Mouse (Mus musculus) layer of hippocampus, adult 9-11 months (tissue): Measurements from ENCODE around the gene Cox10.

Experiments
- DNase-seq: peaks from one replicate; pipeline ENCODE4 v3.0.0; 2022

Gene Cox10

GRCm38 (mm10) chr11:63990311-63990710 lies 89.0 kb downstream of the Cox10 start:
- no peak for DNase-seq

- DNase-seq, result peak; percentile 16
Measured at GRCm38 (mm10) chr11:63988991-63989860, 90.0 kb downstream of the Cox10 start.

GRCm38 (mm10) chr11:63988031-63988665 lies 91.1 kb downstream of the Cox10 start:
- DNase-seq, result no peak

GRCm38 (mm10) chr11:63986710-63987109 lies 92.6 kb downstream of the Cox10 start:
- no peak for DNase-seq

- no peak for DNase-seq
Measured at GRCm38 (mm10) chr11:63985481-63985880, 93.8 kb downstream of the Cox10 start.

DNA sequence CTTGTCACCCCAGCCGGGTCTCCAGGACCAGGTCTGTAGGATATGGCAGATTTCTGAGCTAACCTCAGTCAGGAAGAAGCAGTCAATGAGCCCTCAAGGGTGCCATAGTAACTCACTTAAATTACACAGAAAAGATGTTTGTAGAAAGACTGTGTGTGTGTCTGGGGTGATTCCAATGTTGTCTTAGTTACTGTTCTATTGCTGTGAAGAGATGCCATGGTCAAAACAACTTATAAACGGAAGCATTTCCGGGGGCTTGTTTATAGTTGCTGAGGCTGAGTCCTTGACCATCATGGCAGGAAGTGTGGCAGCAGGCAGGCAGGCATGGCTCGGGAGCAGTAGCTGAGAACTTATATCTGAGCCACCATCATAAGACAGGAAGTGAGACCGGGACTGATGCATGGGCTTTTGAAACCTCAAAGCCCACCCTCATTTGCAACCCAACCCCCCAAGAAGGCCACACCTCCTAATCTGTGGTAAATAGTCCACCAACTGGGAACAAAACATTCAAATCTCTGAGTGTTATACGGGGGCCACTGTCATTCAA lies 94.6 kb downstream of the Cox10 start:
- no peak for DNase-seq

GRCm38 (mm10) chr11:63977741-63978140 lies 101.5 kb downstream of the Cox10 start:
- no peak for DNase-seq

- DNase-seq, result no peak
Measured at GRCm38 (mm10) chr11:63976775-63977174, 102.5 kb downstream of the Cox10 start.

GRCm38 (mm10) chr11:63975260-63975899 lies 103.9 kb downstream of the Cox10 start:
- no peak for DNase-seq

DNA sequence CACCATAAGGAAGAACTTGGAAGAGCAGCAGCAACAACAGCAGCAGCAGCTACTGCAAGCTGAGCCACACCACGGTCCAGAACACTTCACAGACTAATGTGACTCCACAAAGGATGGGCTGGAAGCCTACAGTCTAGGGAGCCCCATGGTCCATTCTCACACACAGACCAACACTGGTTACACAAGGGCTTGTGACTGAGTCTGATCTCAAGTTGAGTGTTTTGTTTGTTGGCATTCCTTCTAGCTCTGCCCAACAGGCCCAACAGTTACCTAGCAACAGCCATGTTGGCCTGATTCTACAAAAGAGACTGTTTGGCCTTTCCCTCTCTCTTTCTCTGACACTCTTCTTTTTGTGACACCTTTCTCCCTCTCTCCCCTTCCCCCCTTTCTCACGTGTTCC lies 105.3 kb downstream of the Cox10 start:
- no peak for DNase-seq

DNA sequence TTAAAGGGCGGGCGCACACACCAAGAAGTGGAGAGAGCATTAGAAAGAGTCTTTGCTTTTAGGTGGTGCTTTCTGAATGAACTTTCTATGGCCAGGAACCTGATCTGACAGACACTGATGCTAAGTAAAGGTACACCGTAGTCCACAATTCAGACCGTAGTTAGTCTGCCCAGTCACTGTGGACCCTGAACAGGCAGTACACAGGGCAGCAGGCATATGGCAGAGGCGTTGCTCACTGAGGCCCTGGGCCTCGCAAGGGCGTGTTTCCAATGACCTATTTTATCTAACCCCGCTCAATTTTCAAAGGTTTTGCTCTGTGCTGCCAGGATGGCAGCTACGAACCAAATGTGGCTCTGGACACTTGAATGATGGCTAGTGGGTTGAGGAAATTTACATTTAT lies 107.8 kb downstream of the Cox10 start:
- DNase-seq, result no peak

DNA sequence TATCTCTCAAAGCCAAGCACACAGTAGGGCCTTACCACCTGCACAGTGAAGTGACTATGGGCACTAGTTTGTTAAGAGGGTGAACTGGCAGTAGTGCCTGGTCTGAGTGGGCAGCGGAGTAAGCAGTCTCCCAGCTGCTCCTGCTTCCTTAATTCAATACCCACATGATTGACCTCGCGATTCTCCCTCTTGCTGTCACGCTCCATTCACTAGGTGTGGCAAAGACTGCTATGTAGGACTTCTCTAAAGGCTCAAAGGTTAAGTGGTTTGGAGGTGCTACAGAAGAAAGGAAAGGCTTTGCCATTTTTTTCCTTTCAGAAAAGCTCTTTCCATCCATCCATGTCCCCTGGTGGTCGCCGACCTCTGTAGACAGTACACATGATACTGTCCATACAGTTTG lies 108.5 kb downstream of the Cox10 start:
- no peak for DNase-seq

DNA sequence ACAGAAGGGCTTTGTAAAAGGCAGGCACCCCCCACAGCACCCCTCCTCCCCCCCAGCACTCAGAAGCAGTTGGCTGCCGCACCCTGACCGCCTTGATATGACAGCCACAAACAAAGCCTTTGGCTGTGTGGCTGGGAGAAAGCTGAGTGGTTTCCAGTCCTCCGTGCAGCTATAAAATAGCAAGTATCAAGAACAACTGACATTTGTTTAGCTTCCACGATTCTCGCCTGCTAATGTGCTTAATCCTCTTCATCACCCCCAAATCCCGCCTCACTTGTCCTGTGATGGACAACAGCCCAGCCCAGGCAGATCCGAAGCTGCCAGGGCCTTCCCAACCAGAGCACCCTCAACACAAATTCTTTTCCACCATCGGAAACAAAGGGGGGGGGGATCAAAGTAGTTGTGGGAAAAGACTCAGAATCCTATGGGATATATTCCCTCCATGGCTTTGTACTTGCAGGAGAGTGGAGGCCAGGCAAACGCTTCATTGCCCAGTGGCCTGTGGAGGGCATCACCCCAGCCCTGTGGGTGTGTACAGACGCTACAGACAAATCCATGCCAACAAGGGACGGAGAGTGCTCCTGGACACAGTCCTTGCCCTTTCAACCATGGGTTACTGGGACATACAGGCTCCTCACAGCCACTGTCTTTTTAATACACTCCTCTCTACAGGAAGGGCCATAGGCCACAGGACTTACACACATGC lies 109.9 kb downstream of the Cox10 start:
- DNase-seq, result peak; percentile 35

- no peak for DNase-seq
Measured at GRCm38 (mm10) chr11:63968388-63969035, 110.8 kb downstream of the Cox10 start.

GRCm38 (mm10) chr11:63967641-63968387 lies 111.5 kb downstream of the Cox10 start:
- DNase-seq, result no peak

DNA sequence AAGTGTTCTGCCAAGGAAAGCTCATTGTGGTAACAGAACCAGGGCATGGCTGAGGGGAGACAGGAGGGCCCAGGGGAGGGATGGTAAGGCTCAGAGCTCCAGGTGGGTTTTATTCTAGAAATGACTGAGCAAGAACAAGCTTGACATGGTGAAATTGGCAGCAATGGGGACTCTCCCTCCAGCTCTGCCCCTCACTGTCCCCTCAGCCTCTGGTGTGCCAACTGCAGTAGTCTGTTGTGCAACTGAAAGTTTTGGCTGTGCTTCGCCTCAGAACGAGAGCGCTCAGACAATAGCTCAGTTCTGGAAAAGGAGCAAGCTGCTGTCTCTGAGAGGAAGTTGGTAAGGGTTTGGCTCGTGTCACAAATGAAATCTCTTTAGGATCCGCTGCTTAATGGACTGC lies 113.8 kb downstream of the Cox10 start:
- DNase-seq, result peak; percentile 11

- no peak for DNase-seq
Measured at GRCm38 (mm10) chr11:63957207-63957606, 122.1 kb downstream of the Cox10 start.

- DNase-seq, result no peak
Measured at GRCm38 (mm10) chr11:63956748-63957147, 122.5 kb downstream of the Cox10 start.

- DNase-seq, result no peak
Measured at GRCm38 (mm10) chr11:63953887-63954286, 125.4 kb downstream of the Cox10 start.

GRCm38 (mm10) chr11:63952743-63953191 lies 126.5 kb downstream of the Cox10 start:
- no peak for DNase-seq

DNA sequence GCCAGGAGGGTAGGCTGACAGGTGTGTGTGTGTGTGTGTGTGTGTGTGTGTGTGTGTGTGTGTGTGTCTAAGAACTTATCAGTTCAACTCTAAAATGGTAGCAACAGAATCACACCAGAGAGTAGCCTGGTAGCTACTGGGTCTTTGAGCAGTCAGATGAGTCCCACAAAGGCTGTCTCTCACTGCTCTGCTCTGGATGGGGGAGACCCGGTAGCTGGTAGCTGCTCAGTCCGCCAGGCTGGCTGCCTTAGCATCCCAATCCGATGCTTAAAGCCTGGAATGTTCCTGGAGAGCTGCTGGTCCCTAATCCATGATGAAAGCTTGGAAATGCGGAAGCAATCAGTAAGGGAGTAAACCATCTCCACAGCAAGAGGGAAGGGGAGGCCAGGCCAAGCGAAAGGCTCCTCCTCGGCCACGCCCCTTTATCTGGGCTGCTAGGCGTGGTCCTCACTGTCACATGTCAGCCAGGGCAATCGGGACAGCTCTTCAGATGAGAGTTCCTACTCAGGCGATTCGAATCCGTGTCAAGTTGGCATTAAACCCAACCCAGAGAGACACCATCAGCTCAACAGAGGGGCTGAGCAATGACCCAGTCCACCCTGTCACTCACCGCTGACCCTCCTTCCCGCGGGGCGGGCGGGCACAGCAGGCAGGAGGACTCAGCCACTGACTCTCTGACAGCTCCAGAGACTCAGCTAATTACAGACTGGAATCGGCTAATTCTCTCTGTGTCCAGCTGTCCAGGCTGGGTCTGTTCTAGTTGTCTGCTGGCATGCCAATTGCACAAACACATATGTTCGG lies 127.2 kb downstream of the Cox10 start:
- DNase-seq, result no peak
